12 mouse cellular contexts compared by ENCODE assay signal in genomic region chr11:86571871-86572270, GRCm38 (mm10). TPM values are rescaled to one million over a fixed set of nuclear protein-coding genes. Genes with fewer than 3 reads are reported as not detected.
DNase-seq lines count a peak whose midpoint lies in the region; ATAC-seq and TF ChIP-seq lines count a peak whose summit lies in the region.
"Had no signal": no experiment of that assay in that cellular context is flagged by ENCODE, and none has a peak within 500 bp of the region (broad histone marks: within the 10 kb centered on the region; RNA-seq: fewer than 3 reads in every experiment).

No protein-coding gene starts in this region.

- ATAC-seq in kidney, postnatal 0 days (replicated peaks; ENCODE audit: low FRiP score, low read depth): no peak

- peak overlapping the region; percentile 73 for H3K27ac ChIP-seq in heart, embryonic 10.5 days
- peak overlapping the region; percentile 43 for H3K27ac ChIP-seq in kidney, postnatal 0 days
- H3K27ac ChIP-seq in embryonic fibroblast, embryonic 13.5 days (ENCODE audit: insufficient read depth, low read length): peak overlapping the region; percentile 100
- peak overlapping the region; percentile 18; the same call in 1 of the 2 replicates for H3K27ac ChIP-seq in small intestine, adult 2 months (ENCODE audit: insufficient read depth, low read depth, low read length)
- H3K27ac ChIP-seq: liver, embryonic 13.5 days had no signal

- TF ChIP-seq CTCF in kidney, postnatal 0 days (IDR thresholded peaks at IDR 0.05; ENCODE audit: low read depth): no peak
- TF ChIP-seq CTCF in embryonic fibroblast, embryonic 13.5 days (IDR thresholded peaks at IDR 0.05; ENCODE audit: borderline replicate concordance, insufficient read depth, low read length): no peak
- no peak for TF ChIP-seq CTCF in small intestine, adult 2 months (IDR thresholded peaks at IDR 0.05; ENCODE audit: extremely low read depth, insufficient read length, insufficient replicate concordance, low read depth, low read length)

- 0 out of 2 replicates have a peak, but pooled peaks cover 5% of the 10 kb centered on the region for H3K36me3 ChIP-seq in heart, embryonic 10.5 days
- H3K36me3 ChIP-seq in kidney, postnatal 0 days (ENCODE audit: insufficient read depth, low read length): no peaks in the 10 kb centered on the region
- H3K36me3 ChIP-seq in small intestine, adult 2 months (ENCODE audit: control insufficient read depth, insufficient read depth, low read length): peaks cover 4% of the 10 kb centered on the region

- H3K9me3 ChIP-seq in heart, embryonic 10.5 days: no peaks in the 10 kb centered on the region
- H3K9me3 ChIP-seq in kidney, postnatal 0 days (replicated peaks; ENCODE audit: low read length): no peaks in the 10 kb centered on the region
- H3K9me3 ChIP-seq: liver, embryonic 13.5 days had no signal

- 70% methylated on average over 4 of the region's 4 CpGs for WGBS in heart, embryonic 10.5 days
- 65% methylated on average over 4 of the region's 4 CpGs for WGBS in kidney, postnatal 0 days
- WGBS in small intestine, adult 2 months: 82% methylated on average over 4 of the region's 4 CpGs

- H3K27me3 ChIP-seq in heart, embryonic 10.5 days (ENCODE audit: insufficient read depth, poor library complexity, severe bottlenecking): no peaks in the 10 kb centered on the region
- H3K27me3 ChIP-seq in kidney, postnatal 0 days (ENCODE audit: insufficient read depth, low read length): no peaks in the 10 kb centered on the region
- H3K27me3 ChIP-seq in small intestine, adult 2 months (ENCODE audit: control insufficient read depth, insufficient read depth, low read length): no peaks in the 10 kb centered on the region
- H3K27me3 ChIP-seq: liver, embryonic 13.5 days had no signal

- peaks cover 33% of the 10 kb centered on the region for H3K4me1 ChIP-seq in heart, embryonic 10.5 days
- H3K4me1 ChIP-seq in kidney, postnatal 0 days (replicated peaks; ENCODE audit: insufficient read depth, low read length): 0 out of 2 replicates have a peak, but pooled peaks cover under 1% of the 10 kb centered on the region
- peaks cover 27% of the 10 kb centered on the region for H3K4me1 ChIP-seq in embryonic fibroblast, embryonic 13.5 days (ENCODE audit: control insufficient read depth, insufficient read depth, low read length)
- peaks cover 31% of the 10 kb centered on the region for H3K4me1 ChIP-seq in small intestine, adult 2 months (ENCODE audit: control insufficient read depth, insufficient read depth, insufficient read length, low read length)

- no peak for DNase-seq in heart, embryonic 10.5 days (ENCODE audit: low spot score)
- DNase-seq in heart, postnatal 4 days: no peak
- DNase-seq in kidney, postnatal 0 days (ENCODE audit: low spot score): peak; percentile 29
- DNase-seq in kidney, adult 8-10 months: no peak
- no peak for DNase-seq in frontal cortex, postnatal 10 days (ENCODE audit: low spot score in 2 of 2)
- no peak for DNase-seq in B cell, adult 2 months
- DNase-seq: heart, adult 11 months; kidney, adult 18-20 months; liver, embryonic 13.5 days; right cerebral cortex, postnatal 4 days had no signal

- H3K4me2 ChIP-seq in kidney, postnatal 0 days (ENCODE audit: low read length): peak overlapping the region; percentile 0; the same call in 1 of the 2 replicates
- H3K4me2 ChIP-seq: liver, embryonic 13.5 days had no signal

- no peak overlapping the region for H3K9ac ChIP-seq in kidney, postnatal 0 days (ENCODE audit: low read depth, low read length)
- H3K9ac ChIP-seq: liver, embryonic 13.5 days had no signal

- no peak overlapping the region for H3K4me3 ChIP-seq in heart, embryonic 10.5 days
- no peak overlapping the region for H3K4me3 ChIP-seq in kidney, postnatal 0 days (replicated peaks; ENCODE audit: low read depth, low read length)
- no peak overlapping the region for H3K4me3 ChIP-seq in embryonic fibroblast, embryonic 13.5 days (ENCODE audit: insufficient read depth, low read length)
- H3K4me3 ChIP-seq in small intestine, adult 2 months (ENCODE audit: low read depth, low read length): no peak overlapping the region
- H3K4me3 ChIP-seq: liver, embryonic 13.5 days had no signal

- TF ChIP-seq POLR2A in embryonic fibroblast, embryonic 13.5 days (IDR thresholded peaks at IDR 0.05; ENCODE audit: low read depth, low read length): no peak
- no peak for TF ChIP-seq POLR2A in small intestine, adult 2 months (IDR thresholded peaks at IDR 0.05; ENCODE audit: low read depth, low read length)

RNA-seq across cellular contexts. Expression of gene Tubd1, which starts 27.1 kb away (rescaled TPM):
- polyA plus RNA-seq in heart, embryonic 10.5 days (2016; fragmentation: Nextera tagmentation; extraction: Ambion mirVana): 11.8 and 12.8 TPM in 2 replicates
- total RNA-seq in heart, postnatal 4 days (2021): 1 to 10 TPM; 8.4 to 9.7 TPM
- 8.4 and 8.5 TPM in 2 replicates for polyA plus RNA-seq in kidney, postnatal 0 days (2015; fragmentation: Nextera tagmentation; extraction: Ambion mirVana)
- 6.4 and 8.2 TPM in 2 replicates for polyA plus RNA-seq in embryonic fibroblast, embryonic 13.5 days (2011; ENCODE audit: insufficient read length, low read depth, missing spikeins)
- 0.93 and 1.2 TPM in 2 replicates for polyA plus RNA-seq in small intestine, adult 2 months (2012; rRNA removed)

RNA-seq across cellular contexts. Expression of gene Rps6kb1, which starts 27.3 kb away (rescaled TPM):
- polyA plus RNA-seq in heart, embryonic 10.5 days (2016; fragmentation: Nextera tagmentation; extraction: Ambion mirVana): 54.3 and 60.4 TPM in 2 replicates
- 10 to 100 TPM; 27.7 to 28.8 TPM for total RNA-seq in heart, postnatal 4 days (2021)
- polyA plus RNA-seq in kidney, postnatal 0 days (2015; fragmentation: Nextera tagmentation; extraction: Ambion mirVana): 50.8 and 55.8 TPM in 2 replicates
- 70.3 and 71.4 TPM in 2 replicates for polyA plus RNA-seq in embryonic fibroblast, embryonic 13.5 days (2011; ENCODE audit: insufficient read length, low read depth, missing spikeins)
- polyA plus RNA-seq in small intestine, adult 2 months (2012; rRNA removed): 1.5 and 3.9 TPM in 2 replicates

Comparison
In these comparisons a context has a peak if more than half of its experiments do, and no peak if none do; other contexts are left out.
1. H3K27ac ChIP-seq: peak in every context shown above with its lines; median percentile 100 in embryonic fibroblast, embryonic 13.5 days; 73 in heart, embryonic 10.5 days; 43 in kidney, postnatal 0 days; 18 in small intestine, adult 2 months.
2. RNA of gene Rps6kb1, which starts 27.3 kb away (polyA plus RNA-seq): 70.3 to 71.4 TPM in embryonic fibroblast, embryonic 13.5 days, 54.3 to 60.4 TPM in heart, embryonic 10.5 days and 50.8 to 55.8 TPM in kidney, postnatal 0 days; 1.5 to 3.9 TPM in small intestine, adult 2 months; every median in the first group is over 10 times any median in the second.